Mouse (Mus musculus) CH12.LX (cell line): ENCODE results near the gene Gstm3. TPM values are rescaled to one million over a fixed set of nuclear protein-coding genes. Genes with fewer than 3 reads are reported as not detected.

Experiments used
- DNase-seq: peaks from one replicate; pipeline ENCODE4 v3.0.0-alpha.2; 2013; ENCODE audit errors: extremely low read depth
- H3K27ac ChIP-seq: 2 replicates; pipeline ENCODE4 v1.5.1; 2012; ENCODE audit warnings: low read depth, mild to moderate bottlenecking, control low read depth, moderate library complexity; ENCODE audit not compliant: insufficient read depth
- H3K27me3 ChIP-seq: replicated peaks from 2 replicates; pipeline ENCODE3; 2012; ENCODE audit warnings: inconsistent platforms
- H3K36me3 ChIP-seq, 2 experiments: replicated peaks in 1 of 2; 2 replicates each; pipeline versions ENCODE3 to v1.6.1; 2012; ENCODE audit warnings: inconsistent platforms in 1 of 2, low read length in 1 of 2, mild to moderate bottlenecking in 1 of 2, mixed read lengths in 1 of 2, moderate library complexity in 1 of 2; ENCODE audit not compliant: control insufficient read depth in 1 of 2, insufficient read depth in 1 of 2
- H3K4me1 ChIP-seq, 2 experiments: 2 replicates each; pipeline ENCODE4 v1.6.1; 2012; ENCODE audit warnings: inconsistent platforms in 1 of 2, moderate library complexity in 1 of 2; ENCODE audit not compliant: insufficient read depth in 2 of 2, control insufficient read depth in 1 of 2
- H3K4me2 ChIP-seq: 2 replicates; pipeline ENCODE4 v1.6.1; 2012; ENCODE audit warnings: low read depth, mild to moderate bottlenecking, control low read depth; ENCODE audit not compliant: poor library complexity, insufficient read depth, severe bottlenecking
- H3K4me3 ChIP-seq, 3 experiments: fragments of 150-350 bp in 1 of 3; sonication (generic) in 1 of 3; replicated peaks in 1 of 3; 2 replicates each; pipeline versions ENCODE3 to v1.5.1; 2011 to 2012; ENCODE audit warnings: low read depth in 2 of 3, low read length in 2 of 3, mild to moderate bottlenecking in 2 of 3, moderate library complexity in 2 of 3, control low read depth in 1 of 3, improper control_type of control experiment in 1 of 3, inconsistent platforms in 1 of 3, mixed read lengths in 1 of 3; ENCODE audit not compliant: poor library complexity in 1 of 3
- H3K79me2 ChIP-seq: replicated peaks from 2 replicates; pipeline ENCODE4 v1.6.1; 2012; ENCODE audit warnings: mild to moderate bottlenecking, moderate library complexity; ENCODE audit not compliant: control insufficient read depth, poor library complexity, insufficient read depth, severe bottlenecking; ENCODE audit errors: extremely low read depth
- H3K9ac ChIP-seq: 2 replicates; pipeline ENCODE4 v1.6.1; 2012; ENCODE audit warnings: low read depth, mild to moderate bottlenecking, control low read depth, moderate library complexity; ENCODE audit not compliant: insufficient read depth
- H3K9me3 ChIP-seq: replicated peaks from 2 replicates; pipeline ENCODE3; 2012; ENCODE audit warnings: low read length, inconsistent platforms, mixed read lengths
- E2F4 ChIP-seq: IDR thresholded peaks from 2 replicates; pipeline ENCODE4 v1.6.1; 2011; ENCODE audit warnings: low read depth, low read length, improper control_type of control experiment; ENCODE audit not compliant: insufficient replicate concordance
- EP300 ChIP-seq: IDR thresholded peaks from 2 replicates; pipeline ENCODE4 v1.6.1; 2011; ENCODE audit warnings: low read length, improper control_type of control experiment
- GABPA ChIP-seq: IDR thresholded peaks from 2 replicates; pipeline ENCODE4 v1.6.1; 2012; ENCODE audit warnings: low read depth, low read length, improper control_type of control experiment, inconsistent platforms; ENCODE audit not compliant: insufficient replicate concordance
- HCFC1 ChIP-seq: IDR thresholded peaks from 2 replicates; pipeline ENCODE4 v1.6.1; 2012; ENCODE audit warnings: low read depth, mild to moderate bottlenecking, inconsistent platforms, low read length, improper control_type of control experiment
- JUN ChIP-seq: IDR thresholded peaks from 2 replicates; pipeline ENCODE4 v1.6.1; 2011; ENCODE audit warnings: low read depth, mild to moderate bottlenecking, low read length, improper control_type of control experiment, moderate library complexity; ENCODE audit not compliant: insufficient read depth
- JUND ChIP-seq: conservative IDR thresholded peaks from 2 replicates; pipeline ENCODE4 v1.6.1; 2011; ENCODE audit warnings: low read depth, low read length, improper control_type of control experiment
- MAX ChIP-seq: IDR thresholded peaks from 2 replicates; pipeline ENCODE4 v1.6.1; 2011; ENCODE audit warnings: low read length, improper control_type of control experiment
- MEF2A ChIP-seq: IDR thresholded peaks from 2 replicates; pipeline ENCODE4 v1.6.1; 2014; ENCODE audit warnings: low read depth, mild to moderate bottlenecking, inconsistent platforms, low read length, improper control_type of control experiment, borderline replicate concordance
- MYC ChIP-seq: IDR thresholded peaks from 2 replicates; pipeline ENCODE4 v1.6.1; 2011; ENCODE audit warnings: low read depth, mild to moderate bottlenecking, improper control_type of control experiment, low read length
- NELFE ChIP-seq: IDR thresholded peaks from 2 replicates; pipeline ENCODE4 v1.6.1; 2011; ENCODE audit warnings: low read depth, low read length, improper control_type of control experiment
- PAX5 ChIP-seq: IDR thresholded peaks from 2 replicates; pipeline ENCODE4 v1.6.1; 2012; ENCODE audit warnings: low read length, inconsistent platforms, mixed read lengths
- SIN3A ChIP-seq: IDR thresholded peaks from 2 replicates; pipeline ENCODE4 v1.6.1; 2012; ENCODE audit warnings: low read length, improper control_type of control experiment, inconsistent platforms
- SMC3 ChIP-seq: IDR thresholded peaks from 2 replicates; pipeline ENCODE4 v1.6.1; 2011; ENCODE audit warnings: low read depth, low read length, improper control_type of control experiment
- TBP ChIP-seq: conservative IDR thresholded peaks from 2 replicates; pipeline ENCODE4 v1.6.1; 2011; ENCODE audit warnings: low read depth, low read length, improper control_type of control experiment
- UBTF ChIP-seq: IDR thresholded peaks from 2 replicates; pipeline ENCODE4 v1.6.1; 2012; ENCODE audit warnings: low read depth, mild to moderate bottlenecking, inconsistent platforms, low read length, improper control_type of control experiment, moderate library complexity
- ZKSCAN1 ChIP-seq: IDR thresholded peaks from 2 replicates; pipeline ENCODE4 v1.6.1; 2012; ENCODE audit warnings: low read depth, inconsistent platforms, low read length, improper control_type of control experiment, borderline replicate concordance
- ZMIZ1 ChIP-seq: IDR thresholded peaks from 2 replicates; pipeline ENCODE4 v1.6.1; 2012; ENCODE audit warnings: low read depth, mild to moderate bottlenecking, inconsistent platforms, low read length, improper control_type of control experiment
- dilution Hi-C: fragments of 300-500 bp; cut with MboI; formaldehyde crosslinking; loops from 2 replicates; pipeline ENCODE4 v1.14.3; 2020; ENCODE audit warnings: low sequenced_read_pairs; ENCODE audit not compliant: extremely low pct_unique_long_range_greater_than_20kb, extremely low pct_ligation_motif_present
- in situ Hi-C: fragments of 300-500 bp; cut with MboI; formaldehyde crosslinking; loops from 3 replicates; pipeline ENCODE4 v1.14.3; 2019; ENCODE audit warnings: low sequenced_read_pairs, low pct_ligation_motif_present, low pct_unique_long_range_greater_than_20kb, mixed read lengths
- polyA plus RNA-seq: library from polyadenylated mRNA; unstranded; fragments of >175 nt; gene quantifications from 2 replicates; pipeline ENCODE4 v1.2.1, GENCODE M21; 2012; ENCODE audit warnings: low read depth; ENCODE audit not compliant: insufficient read length
- total RNA-seq, 2 experiments: library from RNA; depleted of rRNA; stranded (reverse); fragments of 300-350 nt in 1 of 2; fragments of >200 nt in 1 of 2; gene quantifications; 2 replicates each; pipeline ENCODE4 v1.2.3; 2012 to 2014

The Gstm3 gene
- total and polyA plus RNA-seq, 3 experiments = not detected

DNA sequence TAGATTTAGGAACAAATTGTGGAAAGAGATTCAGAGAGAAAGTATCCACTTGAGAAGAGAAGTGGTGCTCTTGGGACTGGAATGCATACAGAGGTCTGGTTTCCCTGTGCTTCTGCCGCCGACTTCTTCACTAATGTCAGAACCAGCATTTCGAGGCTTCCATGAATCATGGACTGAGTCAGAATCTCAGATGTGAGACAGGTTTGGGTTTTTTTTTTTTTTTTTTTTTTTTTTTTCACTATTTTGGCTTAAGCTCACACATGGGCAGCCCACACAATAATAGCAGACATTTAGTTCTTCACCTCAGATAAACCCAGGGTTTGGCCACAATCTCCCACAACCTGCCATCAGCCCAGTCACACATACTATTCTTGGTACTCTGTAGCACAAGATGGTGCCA lies 33.8 kb downstream of the Gstm3 start:
- in situ Hi-C loops = loop anchor here (5.0 to 10.0 kb wide), 2 partner anchors 82 to 210 kb away; partner anchors contain the start of genes Gnai3 and Gstm1
- dilution Hi-C loops = no loop called here
- peaks cover 2% of the 10 kb centered on the region for H3K27me3 ChIP-seq

GRCm38 (mm10) chr3:107932128-107932527 lies 37.0 kb downstream of the Gstm3 start:
- Histone ChIP-seq H3K9me3 (no peaks in the 10 kb centered on the region), H3K27me3 (peaks cover 2% of the 10 kb centered on the region), H3K36me3 (no peaks in the 10 kb centered on the region), H3K4me1 (no peaks in the 10 kb centered on the region), H3K4me3 (no peak overlapping the region), H3K27ac (no peak overlapping the region), H3K79me2 (no peaks in the 10 kb centered on the region), H3K9ac (no peak overlapping the region), H3K4me2 (no peak overlapping the region)
- TF ChIP-seq UBTF (no peak), SMC3 (no peak), ZMIZ1 (no peak), ZKSCAN1 (no peak), MAX (no peak), E2F4 (no peak), JUND (no peak), MYC (no peak), PAX5 (no peak), NELFE (no peak), SIN3A (no peak), JUN (no peak), MEF2A (no peak)
- in situ Hi-C loops (loop anchor here (10.0 kb wide), 1 partner anchor 213 kb away; the partner anchor contains the start of gene Gnai3), dilution Hi-C loops (no loop called here)
- DNase-seq = no peak

More for the DNA sequence above, 33.8 kb downstream of the Gstm3 start:
- Histone ChIP-seq H3K27ac (no peak overlapping the region), H3K4me3 (no peak overlapping the region), H3K36me3 (no peaks in the 10 kb centered on the region), H3K4me2 (no peak overlapping the region), H3K4me1 (peaks cover 5 to 8% of the 10 kb centered on the region in 2 experiments; a peak in 2 of 4 replicates), H3K9ac (no peak overlapping the region), H3K79me2 (no peaks in the 10 kb centered on the region), H3K9me3 (no peaks in the 10 kb centered on the region)
- TF ChIP-seq HCFC1 (no peak), TBP (no peak), EP300 (no peak), ZKSCAN1 (no peak), GABPA (no peak)
- DNase-seq = no peak
